Mouse (Mus musculus) liver, embryonic 14.5 days (tissue): Measurements from ENCODE around the gene Acsl5.

ENCODE experiments used
- CTCF ChIP-seq: IDR thresholded peaks from 2 replicates; pipeline ENCODE4 v1.5.1; 2016; ENCODE audit warnings: antibody characterized with exemption, low read depth, control low read depth
- EP300 ChIP-seq: IDR thresholded peaks from 2 replicates; pipeline ENCODE4 v1.6.1; 2016; ENCODE audit warnings: antibody characterized with exemption, low read depth

DNA sequence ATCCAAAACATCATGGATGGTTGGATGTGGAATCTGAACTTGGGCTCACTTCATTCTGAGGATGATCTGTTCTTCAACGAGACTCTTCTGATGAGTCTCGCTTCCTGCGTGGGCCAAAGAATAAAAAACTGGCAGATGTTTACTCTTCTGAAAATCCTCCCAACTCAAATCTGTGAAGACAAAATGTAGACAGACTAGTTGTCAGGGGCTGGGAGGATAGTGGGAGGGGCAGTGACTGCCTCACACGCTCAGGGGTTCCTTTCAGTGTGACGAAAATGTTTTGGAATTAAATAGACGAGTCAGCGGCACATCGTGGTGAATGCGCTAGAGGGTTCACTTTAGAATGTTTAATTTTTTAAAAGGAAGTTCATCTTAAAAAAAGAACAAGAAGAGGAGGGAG lies 4.4 kb downstream of the Acsl5 start:
- TF ChIP-seq CTCF (no peak), EP300 (no peak)
